Mouse (Mus musculus) stomach, postnatal 0 days (tissue): ENCODE measurements at regions not wholly inside any gene's neighbourhood (a gene's known extent, or its start where the extent isn't known, plus 50 kb on each side); places are given as distances from the start of the nearest gene placed in this dataset.

ENCODE experiments used
- CTCF ChIP-seq: IDR thresholded peaks from 2 replicates; pipeline ENCODE4 v1.5.1; 2016; ENCODE audit warnings: antibody characterized with exemption, low read depth, mild to moderate bottlenecking, moderate library complexity
- EP300 ChIP-seq: optimal IDR thresholded peaks from 2 replicates; pipeline ENCODE3; 2016; ENCODE audit warnings: antibody characterized with exemption

GRCm38 (mm10) chr15:5446040-5446755 lies 202.2 kb upstream of the Ptger4 start:
- no peak for TF ChIP-seq CTCF
- TF ChIP-seq EP300 = no peak
